Mouse (Mus musculus) cerebellum, postnatal 4 days (tissue): ENCODE measurements around the gene Cul3.
A peak's percentile ranks its signal among the peaks of the same experiment; 100 is the strongest.
"Not testable (repeated sequence)": the region's sequence is repeated elsewhere in the genome, so short reads cannot be mapped to it uniquely, and the experiment has no call there.

Source experiments
- DNase-seq, 2 experiments: peaks; one replicate each; pipeline ENCODE4 v3.0.0; 2022; ENCODE audit warnings: low spot score in 2 of 2, mixed read lengths in 1 of 2

Gene Cul3

DNA sequence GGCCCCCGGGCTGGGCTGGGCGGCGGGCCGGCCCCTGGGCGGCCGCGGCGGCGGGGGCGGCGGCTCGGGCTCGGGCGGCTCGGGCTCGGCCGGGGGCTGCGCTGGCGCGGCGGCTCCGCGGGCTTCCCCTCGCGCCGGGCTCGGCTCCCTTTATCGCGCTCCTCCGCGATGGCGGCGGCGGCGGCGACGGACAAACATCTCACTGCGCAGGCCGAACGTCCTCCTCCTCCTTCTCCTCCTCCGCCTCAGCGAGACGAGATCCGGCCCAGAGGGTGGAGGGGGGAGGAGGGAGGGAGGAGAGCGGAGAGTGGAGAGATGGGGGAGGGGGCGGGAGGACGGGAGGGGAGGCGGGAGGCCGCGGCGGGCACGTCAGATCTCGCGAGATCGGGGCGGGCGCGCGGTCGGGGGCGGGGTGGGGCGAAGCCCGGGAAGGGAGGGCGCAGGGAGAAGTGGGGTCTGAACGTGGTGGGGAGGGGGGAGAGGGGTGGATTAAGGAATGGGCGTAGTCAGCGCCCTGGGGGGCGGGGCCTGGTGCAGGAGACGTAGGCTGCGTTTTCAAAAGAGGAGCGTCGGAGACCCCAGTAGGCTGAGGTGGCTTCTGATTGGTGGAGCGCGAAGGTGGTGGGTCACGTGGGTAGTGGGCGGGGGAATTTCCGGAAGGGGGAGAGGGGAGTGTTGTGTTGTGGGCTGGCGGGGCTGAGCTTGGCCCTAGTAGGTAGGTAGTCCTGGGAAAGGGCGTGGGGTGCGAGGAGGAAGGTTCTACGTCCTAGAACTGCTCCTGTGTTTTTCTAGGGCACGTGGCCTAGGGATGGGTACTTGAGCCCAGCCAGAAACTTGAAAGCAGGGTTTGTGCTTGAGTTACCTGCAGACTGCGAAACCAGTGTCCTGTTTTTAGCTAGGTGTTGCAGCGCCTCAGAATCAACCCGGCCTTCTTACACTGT, at the start of gene Cul3:
Cul3 (minus strand) TSS at position 45 of the 941 bp plus-strand sequence.
- DNase-seq, result peak; percentile 97

DNA sequence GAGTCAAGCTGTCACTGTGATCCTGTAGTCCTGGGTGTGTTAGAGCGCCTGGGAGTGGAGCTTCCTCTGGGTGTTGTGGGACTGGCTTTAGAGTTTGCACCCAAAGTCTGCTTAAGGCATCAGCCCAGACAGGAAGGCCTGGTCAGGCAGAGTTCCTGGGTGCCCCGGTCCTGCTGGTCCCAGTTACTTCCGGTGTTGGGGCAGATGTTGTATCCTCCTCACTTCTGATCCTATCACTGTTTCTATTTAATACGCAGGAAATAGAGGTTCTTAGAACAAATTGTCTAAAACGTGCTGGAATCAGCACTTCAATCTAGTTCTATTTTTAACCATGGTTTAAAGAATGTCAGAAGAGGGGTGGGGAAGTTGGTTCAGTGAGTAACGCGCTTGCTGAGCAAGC, 49.2 kb upstream of the Cul3 start:
- no peak for DNase-seq

DNA sequence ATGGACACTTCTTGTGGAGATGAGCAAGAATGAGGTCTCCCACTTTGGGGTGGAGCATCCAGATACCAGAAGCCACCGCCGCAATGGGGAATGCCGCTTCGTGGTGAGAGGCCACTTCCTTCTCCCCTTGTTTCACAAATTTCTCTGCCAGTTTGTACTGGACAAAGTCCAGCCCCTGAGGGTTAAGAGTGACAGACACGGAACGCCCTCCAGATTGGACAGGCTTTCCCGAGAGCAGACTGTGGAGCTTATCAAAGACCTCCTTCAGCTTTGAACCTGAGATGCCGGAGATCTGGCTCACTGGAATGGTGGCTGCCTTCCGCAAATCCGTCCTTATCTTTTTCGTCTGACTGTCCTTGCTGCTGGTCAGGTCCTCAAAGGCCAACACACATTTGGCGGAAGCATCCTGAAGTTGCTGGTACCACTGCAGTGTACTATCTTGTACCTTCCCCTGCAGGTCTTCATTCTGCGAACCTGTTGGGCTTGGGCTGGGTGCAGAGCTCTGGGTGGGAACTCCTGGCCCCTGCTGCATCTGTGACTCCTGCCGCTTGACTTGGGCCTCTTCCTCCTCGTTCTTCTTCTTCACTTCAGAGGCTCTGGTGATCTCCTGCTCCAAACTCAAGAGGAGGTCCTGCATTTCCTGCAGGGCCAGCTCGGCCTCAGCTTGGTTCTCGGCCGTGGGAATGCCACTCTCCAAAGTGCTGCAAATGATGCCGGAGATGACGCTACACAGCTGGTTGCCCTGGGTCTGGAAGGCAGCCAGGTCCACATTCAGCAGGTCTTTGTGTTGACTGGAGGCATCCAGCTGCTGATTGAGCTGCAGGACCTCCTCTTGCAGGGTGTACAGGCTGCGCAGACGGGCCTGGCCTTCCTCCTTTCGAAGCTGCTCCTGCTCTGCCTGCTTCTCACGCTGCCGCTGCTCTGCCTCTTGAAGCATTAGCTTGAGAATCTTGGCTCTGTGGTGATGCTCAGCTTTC, 43.6 kb upstream of the Cul3 start:
- no peak for DNase-seq

DNA sequence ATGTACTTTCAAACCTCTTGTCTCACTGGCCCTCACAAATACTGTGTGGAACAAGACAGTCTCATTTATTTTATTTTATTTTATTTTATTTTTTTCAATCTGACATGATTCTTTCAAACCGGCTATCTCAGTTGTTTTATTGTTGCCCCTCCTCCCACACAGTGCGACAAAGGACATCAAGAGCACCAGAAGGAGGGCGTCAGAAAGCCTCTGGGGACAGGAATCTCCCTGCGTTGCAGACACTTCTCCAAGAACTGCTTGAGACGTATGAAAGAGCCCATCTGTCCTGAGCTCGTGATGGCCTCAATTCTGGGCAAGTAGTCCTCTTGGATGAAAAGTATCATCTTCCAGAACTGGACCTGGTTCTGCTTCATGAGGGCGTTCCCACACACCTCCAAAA, 42.6 kb upstream of the Cul3 start:
- no peak for DNase-seq

DNA sequence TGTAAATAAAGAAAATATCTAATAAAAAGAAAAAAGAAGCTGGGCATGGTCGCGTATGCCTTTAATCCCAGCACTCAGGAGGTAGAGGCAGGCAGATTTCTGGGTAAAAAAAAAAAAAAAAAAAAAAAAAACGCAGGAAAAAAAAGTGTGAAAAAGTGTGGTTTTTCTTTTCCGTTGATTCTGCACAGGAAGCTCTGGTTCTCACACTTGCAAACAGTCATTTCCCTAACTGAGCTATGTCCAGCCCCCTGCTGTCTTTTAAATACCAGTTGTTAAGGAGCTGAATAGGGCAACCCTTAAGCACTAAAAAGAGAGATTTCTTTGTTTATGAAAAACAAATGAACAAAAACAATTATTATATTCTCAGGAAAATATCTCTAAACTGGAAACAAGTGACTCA, 41.0 kb upstream of the Cul3 start:
- no peak for DNase-seq

DNA sequence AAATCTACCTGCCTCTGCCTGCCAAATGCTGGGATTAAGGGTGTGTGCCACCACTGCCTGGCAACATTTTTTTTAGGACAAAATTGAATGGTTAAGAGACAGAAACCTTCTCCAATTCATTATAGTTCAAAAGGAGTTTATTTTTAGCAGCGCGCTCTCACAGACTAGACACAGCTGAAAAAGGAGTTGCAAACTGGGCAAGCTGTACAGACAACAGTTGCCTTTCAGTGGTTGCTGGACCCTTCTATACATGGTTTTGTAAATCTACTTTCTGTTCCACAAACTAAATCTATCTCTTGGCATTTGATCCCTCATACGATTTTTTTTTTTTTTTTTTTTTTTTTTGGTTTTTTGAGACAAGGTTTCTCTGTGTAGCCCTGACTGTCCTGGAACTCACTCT, 31.7 kb upstream of the Cul3 start:
- no peak for DNase-seq

DNA sequence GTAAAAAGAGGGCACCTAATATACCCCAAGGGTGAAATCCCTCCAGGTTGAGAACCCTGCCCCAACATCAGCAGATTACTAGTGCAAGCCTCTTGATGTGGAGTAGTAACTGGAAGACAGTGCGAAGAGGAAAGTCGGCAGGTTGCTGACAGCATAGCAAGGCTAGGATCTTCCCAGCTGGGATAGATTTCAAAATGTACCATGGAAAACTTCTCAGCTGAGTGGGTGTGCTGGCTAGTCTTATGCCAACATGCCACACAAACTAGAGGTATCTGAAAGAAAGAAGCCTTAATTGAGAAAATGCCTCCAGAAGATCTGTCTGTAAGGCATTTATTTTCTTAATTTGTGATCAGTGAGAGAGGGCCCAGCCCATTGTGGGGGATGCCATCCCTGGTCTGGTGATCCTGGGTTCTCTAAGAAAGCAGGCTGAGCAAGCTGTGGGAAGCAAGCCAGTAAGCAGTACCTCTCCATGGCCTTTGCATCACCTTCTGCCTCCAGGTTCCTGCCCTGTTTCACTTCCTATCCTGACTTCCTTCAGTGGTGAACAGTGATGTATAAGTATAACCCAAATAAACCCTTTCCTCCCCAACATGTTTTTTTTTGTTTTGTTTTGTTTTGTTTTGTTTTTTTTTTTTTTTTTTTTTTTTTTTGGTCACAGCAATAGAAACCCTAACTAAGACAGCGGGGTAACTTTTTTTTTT, 31.1 kb upstream of the Cul3 start:
- DNase-seq, result no peak

DNA sequence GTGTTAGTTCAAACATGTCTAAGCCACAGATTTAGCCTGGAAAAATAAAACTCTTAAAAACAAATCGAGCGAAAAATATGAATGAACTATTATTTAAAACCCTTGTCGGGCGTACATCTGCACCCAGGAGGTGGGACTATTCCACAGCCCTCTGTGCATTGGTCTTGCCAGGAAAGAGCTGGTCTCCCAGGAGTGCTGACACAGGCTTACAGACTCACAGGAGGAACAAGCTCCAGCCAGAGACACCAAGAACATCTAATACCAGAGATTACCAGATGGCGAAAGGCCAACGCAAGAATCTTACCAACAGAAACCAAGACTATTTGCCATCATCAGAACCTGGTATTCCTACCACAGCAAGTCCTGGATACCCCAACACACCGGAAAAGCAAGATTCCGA, 23.2 kb upstream of the Cul3 start:
- no peak for DNase-seq

DNA sequence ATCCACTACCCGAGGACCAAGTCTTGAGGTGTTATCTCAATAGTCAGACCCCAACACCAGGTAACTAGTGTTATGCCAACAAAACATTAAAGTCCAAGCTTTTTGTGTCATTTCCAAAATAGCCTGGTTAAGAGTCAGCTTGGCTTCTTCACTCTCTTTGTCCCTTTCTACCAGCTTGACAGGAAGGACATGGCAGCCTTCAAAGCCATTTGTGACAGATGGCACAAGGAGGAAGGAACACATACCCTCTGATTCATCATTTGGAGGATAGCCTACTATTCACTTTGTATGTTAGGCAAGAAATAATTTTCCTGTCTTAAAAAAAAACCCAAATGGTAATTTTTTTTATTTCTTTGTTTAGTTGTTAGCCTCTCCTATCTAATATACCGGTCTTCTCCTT, 22.7 kb upstream of the Cul3 start:
- no peak for DNase-seq

DNA sequence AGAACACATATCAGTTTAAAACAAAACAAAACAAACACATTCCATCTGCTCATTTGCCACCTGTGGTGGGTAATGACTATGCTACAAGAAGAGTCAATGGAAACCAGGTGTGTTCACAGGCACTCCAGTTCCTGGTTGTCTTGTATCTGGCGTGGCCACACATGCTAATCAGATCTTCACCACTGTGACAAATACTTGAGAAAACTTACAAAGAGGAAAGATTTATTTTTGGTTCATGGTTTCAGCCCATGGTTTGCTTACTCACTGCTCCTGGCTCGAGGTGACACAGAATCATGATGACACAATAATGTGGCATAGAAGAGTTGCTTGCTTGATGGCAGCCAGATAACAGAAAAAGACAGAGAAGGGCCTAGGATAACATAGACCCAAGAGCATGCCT, 22.1 kb upstream of the Cul3 start:
- DNase-seq, result no peak

DNA sequence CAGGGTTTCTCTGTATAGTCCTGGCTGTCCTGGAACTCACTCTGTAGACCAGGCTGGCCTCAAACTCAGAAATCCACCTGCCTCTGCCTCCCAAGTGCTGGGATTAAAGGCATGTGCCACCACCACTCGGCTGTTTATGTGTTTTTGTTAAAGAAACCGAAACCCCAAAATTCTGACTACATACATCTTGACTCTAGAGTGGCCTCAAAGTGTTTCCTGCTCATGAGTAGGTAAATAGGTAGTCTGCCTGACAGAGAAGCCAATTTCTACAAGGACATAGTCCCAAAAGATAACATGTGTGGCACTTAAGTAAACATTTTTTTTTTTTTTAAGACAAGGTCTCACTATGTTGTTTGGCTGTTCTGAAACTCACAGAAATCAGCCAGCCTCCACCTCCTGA, 21.5 kb upstream of the Cul3 start:
- not testable (repeated sequence) for DNase-seq

DNA sequence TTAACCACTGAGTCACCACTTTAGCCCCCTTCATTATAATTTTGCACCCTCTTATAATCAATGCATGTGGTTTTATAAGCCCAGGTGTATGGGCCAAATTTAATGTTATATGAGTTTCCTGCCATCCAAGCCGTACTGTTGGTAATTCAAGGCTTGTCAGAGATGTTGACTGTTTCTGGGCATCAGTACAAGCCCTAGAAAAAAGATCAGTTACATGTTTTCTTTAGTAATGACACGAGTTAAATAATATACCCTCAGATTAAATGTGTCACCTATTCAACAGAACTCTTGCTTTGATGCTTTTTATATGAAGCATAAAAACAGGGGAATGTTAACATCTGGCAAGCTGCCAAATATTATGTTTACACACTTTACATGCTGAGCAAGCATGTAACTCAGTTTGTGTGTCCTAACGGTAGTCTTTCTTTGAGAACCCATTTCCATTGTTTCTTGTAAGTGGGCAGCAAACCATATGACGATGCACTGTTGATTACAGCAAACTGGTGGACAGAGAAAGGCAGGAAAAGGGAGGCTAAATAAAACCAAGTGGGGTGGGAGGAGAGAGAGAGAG, 19.8 kb upstream of the Cul3 start:
- DNase-seq, result no peak

DNA sequence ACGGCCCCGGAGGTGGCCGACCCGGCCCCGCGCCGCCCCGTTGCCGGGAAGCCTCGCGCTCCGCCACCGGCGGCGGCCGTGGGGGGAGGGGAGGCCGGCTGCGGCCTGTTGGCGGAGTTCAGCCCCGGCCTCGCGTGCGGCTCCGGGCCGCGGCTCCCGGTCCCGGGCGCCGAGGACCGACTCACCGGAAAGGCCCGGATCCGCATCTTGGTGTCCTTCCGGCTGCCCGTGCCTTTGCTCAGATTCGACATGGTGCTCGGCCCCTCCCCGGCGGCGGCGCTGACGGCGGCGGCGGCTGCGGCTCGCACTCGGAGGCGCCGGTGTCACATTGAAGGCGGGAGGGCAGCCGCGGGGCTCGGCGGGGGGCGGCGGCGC, 232 bp downstream of the Cul3 start:
- peak in 1 of 2 experiments; percentile 71 for DNase-seq

DNA sequence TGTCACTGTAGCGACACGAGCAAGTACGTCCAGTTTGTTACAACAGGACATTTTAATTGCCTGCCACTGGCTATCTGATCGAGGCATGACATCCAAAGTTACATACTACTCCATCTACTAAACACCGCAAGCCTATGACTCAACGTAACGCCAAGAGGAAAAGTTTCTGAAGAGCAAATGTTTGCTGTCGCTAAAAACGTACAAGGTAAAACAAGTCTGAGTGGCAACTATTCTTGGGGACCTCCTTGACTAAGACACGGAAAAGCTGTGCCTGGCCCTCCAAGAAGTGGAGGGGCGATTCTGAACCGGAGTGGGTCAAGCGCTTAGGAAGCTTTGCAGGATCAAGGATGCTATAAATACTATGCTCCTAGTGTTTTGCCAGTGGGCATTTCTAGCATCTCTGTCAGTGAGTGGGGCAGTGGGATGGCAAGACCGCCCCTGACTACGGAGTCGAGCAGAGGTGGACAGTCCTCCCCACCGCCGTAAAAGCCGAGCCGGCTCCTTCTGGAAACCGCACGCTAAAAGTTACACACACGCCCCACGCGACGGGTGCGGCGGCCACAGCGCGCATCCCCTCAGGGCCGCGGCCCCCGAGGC, 757 bp downstream of the Cul3 start:
- no peak for DNase-seq

DNA sequence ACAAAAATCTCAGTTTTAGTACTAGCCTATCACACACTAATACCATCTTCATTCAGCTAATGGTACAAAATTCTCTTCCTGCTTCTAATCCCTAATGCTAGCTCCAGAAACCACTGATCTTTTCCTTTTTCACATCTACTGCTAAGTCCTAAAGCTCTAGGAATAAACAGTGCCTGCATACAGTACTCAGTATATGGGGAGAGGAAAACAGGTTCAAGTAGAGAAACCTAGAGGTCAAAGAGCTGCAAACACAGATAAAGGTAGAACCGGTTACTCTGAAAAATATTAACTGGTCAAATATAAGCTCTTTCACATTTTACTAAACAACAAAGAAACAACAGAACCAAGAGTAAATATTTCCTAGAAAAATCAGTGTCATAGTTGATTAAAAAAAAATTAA, 1.9 kb downstream of the Cul3 start:
- DNase-seq, result no peak

DNA sequence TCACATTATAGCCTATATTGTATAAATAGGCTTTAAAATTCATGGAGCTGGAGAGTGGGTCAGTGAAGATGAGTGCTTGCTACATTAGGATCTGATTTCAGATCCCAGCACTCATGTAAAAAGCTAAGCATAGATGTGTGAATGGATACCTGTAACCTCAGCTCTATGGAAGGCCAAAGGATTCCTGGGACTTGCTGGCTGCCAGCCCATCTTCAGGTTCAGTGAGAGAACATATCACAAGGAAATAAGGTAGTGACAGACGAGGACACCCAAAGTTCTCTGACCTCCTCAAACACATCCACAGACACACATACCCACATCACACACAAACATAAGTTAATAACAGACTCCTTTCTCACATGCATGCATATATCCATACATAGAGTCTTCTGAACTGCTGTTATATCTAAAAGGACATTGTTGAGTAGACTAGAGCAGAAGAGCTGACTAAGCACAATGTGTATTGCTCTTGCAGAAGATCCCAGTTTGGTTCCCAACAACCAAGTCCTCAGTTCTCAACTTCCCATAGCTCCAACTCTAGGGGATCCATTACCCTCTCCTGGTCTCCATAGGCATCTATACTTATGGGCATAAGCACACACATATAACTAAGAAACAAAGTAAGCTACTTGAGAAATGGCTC, 4.4 kb downstream of the Cul3 start:
- no peak for DNase-seq

DNA sequence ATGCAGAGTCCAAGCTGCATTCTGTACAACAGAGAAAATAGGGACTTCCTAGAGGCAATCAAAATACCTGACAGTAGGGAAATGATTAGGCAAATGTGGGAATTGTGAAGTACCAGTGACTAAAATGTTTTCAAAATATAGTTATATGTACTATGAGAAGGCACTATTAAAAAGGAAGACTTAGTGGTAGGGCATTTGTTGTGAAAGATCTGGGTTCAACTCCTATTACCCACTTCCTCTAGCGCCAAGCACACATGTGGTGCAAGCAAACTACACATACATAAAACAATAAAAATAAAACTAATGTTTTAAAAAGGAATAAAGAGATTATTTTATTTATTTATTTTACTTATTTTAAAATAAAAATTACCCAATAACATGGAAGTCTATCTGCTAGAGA, 5.2 kb downstream of the Cul3 start:
- DNase-seq, result no peak

DNA sequence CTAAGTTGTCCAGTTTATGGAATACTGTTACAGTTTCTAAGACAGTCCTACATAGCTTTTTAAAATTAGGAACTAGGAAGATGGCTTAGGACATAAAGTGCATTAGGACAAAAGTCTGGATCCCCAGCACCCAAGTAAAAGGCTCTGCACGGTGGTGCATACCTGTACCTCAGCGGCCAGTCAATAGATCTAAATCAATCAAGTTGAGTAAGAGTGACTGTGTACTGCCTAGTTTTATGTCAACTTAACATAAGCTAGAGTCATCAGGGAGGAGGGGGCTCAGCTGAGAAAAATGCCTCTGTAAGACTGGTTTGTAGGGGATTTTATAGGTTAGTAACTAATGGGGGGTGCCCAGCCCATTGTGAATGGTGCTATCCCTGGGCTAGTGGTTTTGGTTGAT, 9.3 kb downstream of the Cul3 start:
- DNase-seq, result no peak

DNA sequence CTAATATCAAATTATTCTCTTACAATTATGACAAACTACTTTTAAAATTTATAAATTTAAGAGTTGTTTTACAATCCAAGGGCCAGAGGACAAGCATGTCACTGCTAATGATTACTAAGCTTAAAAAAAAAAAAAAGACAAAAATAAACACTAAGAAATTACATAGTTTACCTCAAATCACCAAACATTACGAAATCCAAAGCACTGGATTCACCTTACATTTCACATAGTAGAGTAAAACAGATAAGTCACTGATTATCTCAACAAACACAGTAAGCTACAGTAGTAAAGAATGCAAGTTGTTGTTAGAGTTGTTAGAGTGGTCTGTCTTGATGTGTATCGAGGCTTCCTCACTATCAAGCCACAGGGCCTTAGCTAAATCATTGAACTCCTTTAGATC, 14.5 kb downstream of the Cul3 start:
- DNase-seq, result no peak

DNA sequence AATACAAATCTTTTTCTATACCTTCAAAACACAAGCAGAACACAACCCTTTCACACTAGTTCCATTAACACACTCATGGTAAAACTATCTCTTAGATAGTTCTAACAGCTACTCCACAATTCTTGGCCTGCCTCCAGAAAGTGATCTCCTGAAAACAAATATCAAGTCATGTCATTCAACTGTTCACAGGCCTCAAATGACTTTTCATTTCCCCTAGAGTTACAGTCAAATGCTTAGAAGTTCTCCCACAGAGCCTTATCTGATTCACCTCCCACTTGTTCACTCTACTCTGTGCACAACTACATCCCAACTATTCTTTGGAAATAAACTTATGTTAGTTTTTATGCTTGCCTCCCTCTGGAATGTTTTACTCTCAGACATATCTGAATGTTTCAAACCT, 15.9 kb downstream of the Cul3 start:
- no peak for DNase-seq

DNA sequence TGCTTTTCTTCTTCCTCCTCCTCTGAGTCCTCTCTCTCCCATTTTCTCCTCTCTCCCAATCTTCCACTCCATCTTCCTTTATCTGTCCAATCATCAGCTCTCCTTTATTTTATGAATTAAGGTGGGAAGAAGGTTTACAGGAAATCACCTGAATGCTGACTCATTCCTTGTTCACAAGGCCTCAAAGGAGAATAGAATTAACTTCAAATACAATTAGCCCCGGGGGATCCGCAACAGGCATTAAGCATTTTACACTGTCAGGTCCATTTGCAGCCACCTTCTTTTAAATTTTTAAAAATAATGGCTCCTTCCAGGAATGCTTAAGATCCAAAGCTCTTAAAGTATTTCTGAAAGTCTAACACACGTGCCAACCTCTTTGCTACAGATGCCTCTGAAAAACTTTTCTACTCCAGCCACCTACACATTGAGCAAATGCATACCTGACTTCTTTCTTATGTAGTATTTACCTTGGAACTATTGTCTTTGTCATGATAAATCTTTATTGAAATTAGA, 24.7 kb downstream of the Cul3 start:
- DNase-seq, result no peak
